Mouse (Mus musculus) layer of hippocampus, postnatal 14 days (tissue): ENCODE results near the gene Slc10a7. TPM values are rescaled to one million over a fixed set of nuclear protein-coding genes. Genes with fewer than 3 reads are reported as not detected.
A peak's percentile ranks its signal among the peaks of the same experiment; 100 is the strongest.

Experiments used
- DNase-seq, 2 experiments: peaks; one replicate each; pipeline ENCODE4 v3.0.0; 2021 to 2022; ENCODE audit warnings: low spot score in 2 of 2, mixed read lengths in 1 of 2
- total RNA-seq, 2 experiments: library from RNA; stranded (reverse); gene quantifications; 2 replicates each; pipeline ENCODE4 v1.2.3; 2021

Gene Slc10a7
- total RNA-seq, 2 experiments from 2014 or later = 6.6 to 6.9 TPM

GRCm38 (mm10) chr8:78622362-78622761, 113.2 kb downstream of the Slc10a7 start:
- DNase-seq = no peak

GRCm38 (mm10) chr8:78623972-78624371, 114.8 kb downstream of the Slc10a7 start:
- DNase-seq = no peak

GRCm38 (mm10) chr8:78624738-78625442, 115.7 kb downstream of the Slc10a7 start:
- no peak for DNase-seq

- no peak for DNase-seq
These were observed 117.5 kb downstream of the Slc10a7 start for GRCm38 (mm10) chr8:78626632-78627031.

- no peak for DNase-seq
These were observed 118.6 kb downstream of the Slc10a7 start for GRCm38 (mm10) chr8:78627793-78628192.

- DNase-seq = no peak
These were observed 121.4 kb downstream of the Slc10a7 start for GRCm38 (mm10) chr8:78630414-78631164.

GRCm38 (mm10) chr8:78633012-78633411, 123.9 kb downstream of the Slc10a7 start:
- DNase-seq = no peak

GRCm38 (mm10) chr8:78634018-78634417, 124.9 kb downstream of the Slc10a7 start:
- no peak for DNase-seq

- no peak for DNase-seq
These were observed 125.5 kb downstream of the Slc10a7 start for GRCm38 (mm10) chr8:78634523-78635240.

- no peak for DNase-seq
These were observed 126.2 kb downstream of the Slc10a7 start for GRCm38 (mm10) chr8:78635241-78635771.

GRCm38 (mm10) chr8:78641919-78642318, 132.8 kb downstream of the Slc10a7 start:
- no peak for DNase-seq

- no peak for DNase-seq
These were observed 133.2 kb downstream of the Slc10a7 start for GRCm38 (mm10) chr8:78642376-78642775.

GRCm38 (mm10) chr8:78647000-78647656, 138.0 kb downstream of the Slc10a7 start:
- DNase-seq = peak in 1 of 2 experiments; percentile 52

GRCm38 (mm10) chr8:78647846-78648245, 138.7 kb downstream of the Slc10a7 start:
- DNase-seq = no peak

- DNase-seq = peak; percentile 47 to 81
These were observed 139.8 kb downstream of the Slc10a7 start for GRCm38 (mm10) chr8:78648918-78649317.

GRCm38 (mm10) chr8:78651670-78652069, 142.5 kb downstream of the Slc10a7 start:
- DNase-seq = no peak

- no peak for DNase-seq
These were observed 146.4 kb downstream of the Slc10a7 start for GRCm38 (mm10) chr8:78655351-78656045.

- DNase-seq = no peak
These were observed 147.7 kb downstream of the Slc10a7 start for GRCm38 (mm10) chr8:78656700-78657370.

- DNase-seq = no peak
These were observed 149.0 kb downstream of the Slc10a7 start for GRCm38 (mm10) chr8:78658172-78658571.
